ENCODE assay signal across 8 mouse cellular contexts in the genomic region with DNA sequence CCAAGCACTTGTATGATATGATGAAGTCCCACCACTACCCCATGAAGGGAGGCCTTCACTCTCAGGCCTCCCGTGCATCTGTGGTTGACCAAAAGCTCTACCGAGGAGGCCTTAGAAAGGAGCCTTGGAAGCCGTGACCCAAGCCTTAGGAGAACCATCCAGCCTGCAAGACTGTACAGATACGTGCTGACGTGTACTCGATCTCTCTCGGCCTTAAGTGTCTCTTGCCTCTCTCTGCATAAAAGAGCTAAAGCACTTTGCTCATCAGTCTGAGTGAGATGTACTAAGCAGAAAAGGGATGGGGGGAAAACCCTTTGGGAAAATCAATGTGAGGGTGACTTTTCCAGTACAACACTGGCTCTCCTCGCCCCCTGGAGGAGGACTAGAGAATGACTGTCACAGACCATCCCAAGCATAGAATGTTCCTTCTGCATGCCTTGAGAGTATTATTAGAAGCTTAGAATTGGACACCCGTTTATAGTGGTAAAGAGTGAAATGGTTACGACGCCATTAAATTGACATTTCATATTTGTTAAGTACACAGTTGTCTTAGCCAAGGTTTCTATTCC. TPM values are rescaled to one million over a fixed set of nuclear protein-coding genes. Genes with fewer than 3 reads are reported as not detected.
DNase-seq lines count a peak whose midpoint lies in the region; ATAC-seq and TF ChIP-seq lines count a peak whose summit lies in the region.

No protein-coding gene starts in this region.

- H3K27ac ChIP-seq in midbrain, embryonic 14.5 days (replicated peaks; ENCODE audit: low read depth, low read length) = no peak overlapping the region
- no peak overlapping the region for H3K27ac ChIP-seq in midbrain, embryonic 16.5 days (ENCODE audit: low read length)
- 0 out of 2 replicates have a peak overlapping the region, but pooled peaks have one; percentile 0 for H3K27ac ChIP-seq in liver, adult 2 months (replicated peaks; ENCODE audit: insufficient read depth, low read depth, low read length)

- TF ChIP-seq POLR2A in liver, adult 2 months (IDR thresholded peaks at IDR 0.05; ENCODE audit: extremely low read depth, insufficient read depth, low read length) = no peak

- no peaks in the 10 kb centered on the region for H3K36me3 ChIP-seq in midbrain, embryonic 14.5 days (ENCODE audit: control insufficient read depth, insufficient read depth, low read length)
- no peaks in the 10 kb centered on the region for H3K36me3 ChIP-seq in midbrain, embryonic 16.5 days (ENCODE audit: control insufficient read depth, insufficient read depth, low read length)
- no peaks in the 10 kb centered on the region for H3K36me3 ChIP-seq in liver, adult 2 months (ENCODE audit: control insufficient read depth, insufficient read depth, low read length)

- H3K9me3 ChIP-seq in midbrain, embryonic 14.5 days (ENCODE audit: control insufficient read depth, low read length) = no peaks in the 10 kb centered on the region
- no peaks in the 10 kb centered on the region for H3K9me3 ChIP-seq in midbrain, embryonic 16.5 days (replicated peaks; ENCODE audit: control insufficient read depth, low read length, poor library complexity, severe bottlenecking)

- no peaks in the 10 kb centered on the region for H3K27me3 ChIP-seq in midbrain, embryonic 14.5 days (ENCODE audit: control insufficient read depth, insufficient read depth, low read length)
- no peaks in the 10 kb centered on the region for H3K27me3 ChIP-seq in midbrain, embryonic 16.5 days (ENCODE audit: control insufficient read depth, insufficient read depth, low read depth, low read length)
- no peaks in the 10 kb centered on the region for H3K27me3 ChIP-seq in liver, adult 2 months (ENCODE audit: control insufficient read depth, insufficient read depth, low read length)

- H3K4me2 ChIP-seq in midbrain, embryonic 14.5 days (ENCODE audit: low read length) = no peak overlapping the region
- H3K4me2 ChIP-seq in midbrain, embryonic 16.5 days (ENCODE audit: low read length) = no peak overlapping the region

- H3K9ac ChIP-seq in midbrain, embryonic 14.5 days (replicated peaks; ENCODE audit: low read length) = no peak overlapping the region
- H3K9ac ChIP-seq in midbrain, embryonic 16.5 days (ENCODE audit: low read depth, low read length) = no peak overlapping the region
- no peak overlapping the region for H3K9ac ChIP-seq in liver, adult 2 months (ENCODE audit: low read depth, low read length)

- TF ChIP-seq CTCF in liver, adult 2 months (IDR thresholded peaks at IDR 0.05; ENCODE audit: low read depth, low read length) = peak; percentile 66; the same call in 1 of the 2 replicates

- no peak overlapping the region for H3K4me3 ChIP-seq in midbrain, embryonic 14.5 days (replicated peaks; ENCODE audit: low read depth, low read length)
- no peak overlapping the region for H3K4me3 ChIP-seq in midbrain, embryonic 16.5 days (ENCODE audit: low read depth, low read length)
- no peak overlapping the region for H3K4me3 ChIP-seq in liver, adult 2 months (ENCODE audit: insufficient read depth, low read depth, low read length)

- H3K4me1 ChIP-seq in midbrain, embryonic 14.5 days (ENCODE audit: control insufficient read depth, insufficient read depth, low read length) = no peaks in the 10 kb centered on the region
- no peaks in the 10 kb centered on the region; the same call in 1 of the 2 replicates for H3K4me1 ChIP-seq in midbrain, embryonic 16.5 days (ENCODE audit: control insufficient read depth, insufficient read depth, low read length)
- peaks cover 13% of the 10 kb centered on the region; the same call in 1 of the 2 replicates for H3K4me1 ChIP-seq in liver, adult 2 months (ENCODE audit: control insufficient read depth, insufficient read depth, low read length)

- 0 out of 2 replicates have a peak, but pooled peaks have one; percentile 31 for ATAC-seq in midbrain, embryonic 14.5 days (ENCODE audit: low FRiP score, low TSS enrichment)
- no peak for ATAC-seq in midbrain, embryonic 16.5 days

- peak; percentile 43 for DNase-seq in embryo, embryonic 10 days (ENCODE audit: low spot score)
- DNase-seq in embryo, embryonic 11 days = no peak
- no peak for DNase-seq in midbrain, embryonic 14.5 days
- DNase-seq in adrenal gland, postnatal 10 days = peak; percentile 67
- no peak for DNase-seq in liver, adult 2 months (ENCODE audit: extremely low read depth, low read depth, low spot score)
- DNase-seq in thymus, postnatal 4 days = peak; percentile 66
- DNase-seq in ovary, postnatal 36 days (ENCODE audit: low spot score) = no peak

- 84% methylated on average over 11 of the region's 11 CpGs for WGBS in midbrain, embryonic 14.5 days
- 87% methylated on average over 11 of the region's 11 CpGs for WGBS in midbrain, embryonic 16.5 days
- WGBS in liver, adult 2 months = 69% methylated on average over 11 of the region's 11 CpGs

- no peaks in the 10 kb centered on the region for H3K79me2 ChIP-seq in liver, adult 2 months (ENCODE audit: control insufficient read depth, insufficient read depth, low read length)

RNA-seq across cellular contexts. Expression of gene Gng12, which starts 59.0 kb away (rescaled TPM):
- polyA plus RNA-seq in midbrain, embryonic 14.5 days (2014; fragmentation: Nextera tagmentation; extraction: Ambion mirVana) = 34.7 and 36.7 TPM in 2 replicates
- polyA plus RNA-seq in midbrain, embryonic 16.5 days (2015; fragmentation: Nextera tagmentation; extraction: Ambion mirVana) = 34.5 and 43.1 TPM in 2 replicates
- total RNA-seq in adrenal gland, postnatal 10 days (2021) = 10 to 100 TPM; 85.5 to 86.4 TPM
- total RNA-seq in liver, adult 2 months (2014; rRNA removed) = 24.4 and 28.7 TPM in 2 replicates
- polyA plus RNA-seq in liver, adult 2 months (2012; rRNA removed) = 14.1 and 18.7 TPM in 2 replicates

Comparison
In these comparisons a context has a peak if more than half of its experiments do, and no peak if none do; other contexts are left out.
1. DNase-seq: peak in embryo, embryonic 10 days (single experiment), adrenal gland, postnatal 10 days (single experiment) and thymus, postnatal 4 days (single experiment); none in embryo, embryonic 11 days (single experiment), midbrain, embryonic 14.5 days (single experiment), liver, adult 2 months (single experiment) and ovary, postnatal 36 days (single experiment).